Mouse (Mus musculus): Measurements from ENCODE around the gene Tmem151a. TPM values are rescaled to one million over a fixed set of nuclear protein-coding genes. Genes with fewer than 3 reads are reported as not detected.

The Tmem151a gene
- polyA plus RNA-seq, 1 experiment from 2014 or later, result 0.47 TPM

- Histone ChIP-seq H3K36me3 (replicated peaks) (no peaks in the 10 kb centered on the region), H3K27me3 (ENCODE audit: poor library complexity, severe bottlenecking) (peaks cover 24% of the 10 kb centered on the region), H3K27ac (peak overlapping the region; percentile 65), H3K9me3 (no peaks in the 10 kb centered on the region), H3K4me3 (no peak overlapping the region), H3K4me1 (peaks cover 67% of the 10 kb centered on the region)
- no peak for DNase-seq (ENCODE audit: extremely low spot score, low spot score)
- WGBS, result 21% methylated on average over 16 of the region's 16 CpGs
These were observed 27.2 kb downstream of the Tmem151a start for GRCm38 (mm10) chr19:5057876-5058775.

DNA sequence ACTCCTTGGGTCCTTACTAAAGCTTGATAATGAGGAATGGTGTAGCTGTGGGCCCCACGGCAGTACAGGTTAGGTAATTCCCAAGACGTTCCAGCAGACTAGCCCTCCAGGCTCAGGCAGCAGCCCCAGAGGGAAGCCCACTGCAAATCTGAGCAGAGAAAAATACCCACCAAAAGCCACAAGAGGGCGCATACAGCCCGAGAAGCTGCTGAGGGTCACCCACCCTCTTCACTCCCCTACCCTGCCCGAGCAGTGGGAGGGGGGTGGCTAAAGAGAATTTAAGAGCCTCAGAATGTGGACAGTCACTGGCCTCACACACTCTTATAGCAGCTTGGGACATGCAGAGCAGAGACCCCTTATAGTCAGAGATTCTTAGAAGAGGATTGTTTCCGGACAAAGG, 29.1 kb downstream of the Tmem151a start:
- H3K4me3 ChIP-seq, result 0 out of 2 replicates have a peak overlapping the region, but pooled peaks have one; percentile 16
- WGBS, result 15% methylated on average over 6 of the region's 6 CpGs
- H3K9me3 ChIP-seq, result no peaks in the 10 kb centered on the region
- H3K36me3 ChIP-seq (replicated peaks), result no peaks in the 10 kb centered on the region; the same call in none of the 2 replicates
- peaks cover 43% of the 10 kb centered on the region for H3K27me3 ChIP-seq (ENCODE audit: poor library complexity, severe bottlenecking)
- peak; percentile 68 for DNase-seq (ENCODE audit: extremely low spot score, low spot score)
- H3K27ac ChIP-seq, result peak overlapping the region; percentile 63; the same call in 1 of the 2 replicates
- peaks cover 67% of the 10 kb centered on the region for H3K4me1 ChIP-seq

GRCm38 (mm10) chr19:5053909-5054308, 31.4 kb downstream of the Tmem151a start:
- Histone ChIP-seq H3K36me3 (replicated peaks) (peaks cover 10% of the 10 kb centered on the region), H3K4me1 (peaks cover 65% of the 10 kb centered on the region), H3K4me3 (peak overlapping the region; percentile 14; the same call in 1 of the 2 replicates), H3K27me3 (ENCODE audit: poor library complexity, severe bottlenecking) (peaks cover 57% of the 10 kb centered on the region), H3K9me3 (no peaks in the 10 kb centered on the region), H3K27ac (no peak overlapping the region)
- peak; percentile 75 for DNase-seq (ENCODE audit: extremely low spot score, low spot score)
- WGBS, result 21% methylated on average over 9 of the region's 9 CpGs

DNA sequence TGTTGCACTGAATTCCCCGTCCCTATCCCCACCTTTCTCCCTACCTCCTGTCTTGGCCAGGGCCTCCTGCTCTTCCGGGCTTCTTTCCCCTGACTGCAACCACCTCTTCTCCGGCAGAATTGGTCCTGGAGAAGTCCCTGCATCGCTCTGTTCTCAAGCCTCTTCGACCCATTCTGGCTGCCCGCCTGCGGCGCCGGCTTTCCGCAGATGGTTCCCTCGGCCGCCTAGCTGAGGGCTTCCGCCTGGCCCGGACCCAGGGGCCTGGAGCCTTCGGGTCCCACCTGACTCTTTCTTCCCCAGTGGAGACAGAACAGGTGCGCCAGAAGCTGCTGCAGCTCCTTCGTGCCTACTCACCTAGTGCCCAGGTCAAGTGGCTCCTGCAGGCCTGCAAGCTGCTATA, 32.5 kb downstream of the Tmem151a start:
- no peak overlapping the region for H3K4me3 ChIP-seq
- 0 out of 2 replicates have a peak overlapping the region, but pooled peaks have one; percentile 40 for H3K27ac ChIP-seq
- 59% methylated on average over 17 of the region's 17 CpGs for WGBS
- peaks cover 49% of the 10 kb centered on the region for H3K27me3 ChIP-seq (ENCODE audit: poor library complexity, severe bottlenecking)
- DNase-seq (ENCODE audit: extremely low spot score, low spot score), result no peak
- peaks cover 21% of the 10 kb centered on the region for H3K36me3 ChIP-seq (replicated peaks)
- H3K9me3 ChIP-seq, result no peaks in the 10 kb centered on the region
- peaks cover 58% of the 10 kb centered on the region for H3K4me1 ChIP-seq

DNA sequence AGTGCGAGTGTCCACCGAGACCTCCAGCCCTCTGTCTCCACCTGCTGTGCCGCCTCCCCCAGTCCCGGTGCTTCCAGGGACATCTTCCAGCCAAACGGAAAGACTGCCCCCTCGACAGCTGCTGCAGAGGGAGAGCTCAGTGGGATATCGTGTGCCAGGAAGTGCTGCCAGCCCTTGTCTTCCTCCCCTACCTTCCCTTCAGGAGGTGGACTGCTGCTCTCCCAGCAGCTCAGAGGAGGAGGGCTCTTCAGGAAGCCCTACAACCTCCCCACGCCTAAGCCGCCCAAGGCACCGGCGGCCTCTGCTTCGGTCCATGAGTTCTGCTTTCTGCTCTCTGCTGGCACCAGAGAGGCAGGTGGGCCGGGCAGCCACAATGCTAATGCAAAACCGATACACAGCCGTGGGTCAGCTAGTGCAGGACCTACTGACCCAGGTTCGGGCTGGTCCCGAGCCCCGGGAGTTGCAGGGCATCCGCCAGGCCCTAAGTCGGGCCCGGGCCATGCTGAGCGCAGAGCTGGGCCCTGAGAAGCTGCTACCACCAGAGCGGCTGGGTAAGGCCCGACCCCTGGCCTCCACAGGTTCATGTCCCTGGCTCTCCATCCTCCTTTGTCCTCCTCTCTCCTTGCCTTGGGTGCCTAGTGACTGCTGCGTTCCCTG, 33.0 kb downstream of the Tmem151a start:
- H3K9me3 ChIP-seq, result no peaks in the 10 kb centered on the region
- H3K4me3 ChIP-seq, result peak overlapping the region; percentile 15; the same call in 1 of the 2 replicates
- peaks cover 55% of the 10 kb centered on the region for H3K4me1 ChIP-seq
- DNase-seq (ENCODE audit: extremely low spot score, low spot score), result no peak
- peak overlapping the region; percentile 40; the same call in 1 of the 2 replicates for H3K27ac ChIP-seq
- H3K27me3 ChIP-seq (ENCODE audit: poor library complexity, severe bottlenecking), result peaks cover 46% of the 10 kb centered on the region
- WGBS, result 32% methylated on average over 25 of the region's 25 CpGs
- peaks cover 26% of the 10 kb centered on the region for H3K36me3 ChIP-seq (replicated peaks)

DNA sequence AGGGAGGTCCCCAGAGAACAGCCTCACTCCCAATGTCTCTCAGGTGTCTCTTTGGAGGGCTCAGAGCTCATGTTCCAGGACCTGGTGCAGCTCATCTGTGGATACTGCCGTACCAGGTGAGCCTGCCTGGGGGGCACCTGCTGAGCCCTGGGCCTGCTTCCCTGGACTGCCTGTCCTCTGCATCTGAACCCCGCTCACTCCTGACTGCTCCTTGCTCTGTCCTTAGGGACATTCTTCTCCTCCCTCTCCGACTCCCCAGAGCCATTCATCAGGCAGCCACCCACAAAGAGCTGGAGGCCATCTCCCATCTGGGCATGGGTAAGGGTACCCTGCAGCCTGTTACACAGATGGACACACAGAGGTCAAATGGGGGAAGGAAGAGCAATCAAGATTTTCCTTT, 33.8 kb downstream of the Tmem151a start:
- 30% methylated on average over 3 of the region's 3 CpGs for WGBS
- Histone ChIP-seq H3K4me1 (peaks cover 49% of the 10 kb centered on the region), H3K27ac (peak overlapping the region; percentile 69), H3K27me3 (ENCODE audit: poor library complexity, severe bottlenecking) (peaks cover 46% of the 10 kb centered on the region), H3K4me3 (peak overlapping the region; percentile 37), H3K36me3 (replicated peaks) (peaks cover 34% of the 10 kb centered on the region), H3K9me3 (no peaks in the 10 kb centered on the region)
- no peak for DNase-seq (ENCODE audit: extremely low spot score, low spot score)

- H3K27ac ChIP-seq, result peak overlapping the region; percentile 69
- H3K27me3 ChIP-seq (ENCODE audit: poor library complexity, severe bottlenecking), result peaks cover 46% of the 10 kb centered on the region
- 8% methylated on average over 17 of the region's 17 CpGs for WGBS
- peak overlapping the region; percentile 37 for H3K4me3 ChIP-seq
- H3K9me3 ChIP-seq, result no peaks in the 10 kb centered on the region
- peaks cover 39% of the 10 kb centered on the region for H3K36me3 ChIP-seq (replicated peaks)
- DNase-seq (ENCODE audit: extremely low spot score, low spot score), result no peak
- peaks cover 44% of the 10 kb centered on the region for H3K4me1 ChIP-seq
These were observed 34.3 kb downstream of the Tmem151a start for GRCm38 (mm10) chr19:5051031-5051430.

- peak; percentile 66 for DNase-seq (ENCODE audit: extremely low spot score, low spot score)
- H3K27me3 ChIP-seq (ENCODE audit: poor library complexity, severe bottlenecking), result peaks cover 46% of the 10 kb centered on the region
- H3K4me3 ChIP-seq, result peak within 1 kb of the TSS; percentile 37
- peaks cover 43% of the 10 kb centered on the region for H3K4me1 ChIP-seq
- peaks cover 46% of the 10 kb centered on the region for H3K36me3 ChIP-seq (replicated peaks)
- 15% methylated on average over 14 of the region's 14 CpGs for WGBS
- H3K27ac ChIP-seq, result peak within 1 kb of the TSS; percentile 69
- no peaks in the 10 kb centered on the region for H3K9me3 ChIP-seq
These were observed 35.1 kb downstream of the Tmem151a start, which contains the start of gene Rin1 for GRCm38 (mm10) chr19:5050047-5050905. Gene Rin1 (plus strand): TSS chr19:5050481.

DNA sequence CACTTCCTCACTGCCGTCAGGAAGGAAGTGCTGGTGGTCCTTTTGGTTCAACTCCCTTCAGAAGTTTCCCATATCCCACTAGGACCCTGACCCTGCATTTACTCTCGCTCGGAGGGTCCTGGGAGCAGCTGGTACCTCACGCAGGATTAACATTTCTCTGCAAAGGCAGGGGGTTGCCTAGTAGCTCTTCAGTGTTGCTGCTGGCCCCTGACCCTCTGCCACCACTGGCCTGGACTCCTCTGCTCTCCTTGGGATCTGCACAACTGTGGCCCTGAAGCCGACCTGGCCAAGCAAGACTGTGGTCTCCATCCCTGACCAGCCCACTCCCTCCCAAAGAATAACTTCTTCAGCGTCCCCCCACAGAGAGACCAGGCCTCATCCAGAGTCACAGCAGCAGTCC, 36.0 kb downstream of the Tmem151a start:
- Histone ChIP-seq H3K27me3 (ENCODE audit: poor library complexity, severe bottlenecking) (peaks cover 42% of the 10 kb centered on the region), H3K36me3 (replicated peaks) (peaks cover 53% of the 10 kb centered on the region), H3K9me3 (no peaks in the 10 kb centered on the region), H3K4me3 (no peak overlapping the region), H3K27ac (no peak overlapping the region), H3K4me1 (peaks cover 43% of the 10 kb centered on the region)
- no peak for DNase-seq (ENCODE audit: extremely low spot score, low spot score)
- WGBS, result 72% methylated on average over 6 of the region's 6 CpGs

DNA sequence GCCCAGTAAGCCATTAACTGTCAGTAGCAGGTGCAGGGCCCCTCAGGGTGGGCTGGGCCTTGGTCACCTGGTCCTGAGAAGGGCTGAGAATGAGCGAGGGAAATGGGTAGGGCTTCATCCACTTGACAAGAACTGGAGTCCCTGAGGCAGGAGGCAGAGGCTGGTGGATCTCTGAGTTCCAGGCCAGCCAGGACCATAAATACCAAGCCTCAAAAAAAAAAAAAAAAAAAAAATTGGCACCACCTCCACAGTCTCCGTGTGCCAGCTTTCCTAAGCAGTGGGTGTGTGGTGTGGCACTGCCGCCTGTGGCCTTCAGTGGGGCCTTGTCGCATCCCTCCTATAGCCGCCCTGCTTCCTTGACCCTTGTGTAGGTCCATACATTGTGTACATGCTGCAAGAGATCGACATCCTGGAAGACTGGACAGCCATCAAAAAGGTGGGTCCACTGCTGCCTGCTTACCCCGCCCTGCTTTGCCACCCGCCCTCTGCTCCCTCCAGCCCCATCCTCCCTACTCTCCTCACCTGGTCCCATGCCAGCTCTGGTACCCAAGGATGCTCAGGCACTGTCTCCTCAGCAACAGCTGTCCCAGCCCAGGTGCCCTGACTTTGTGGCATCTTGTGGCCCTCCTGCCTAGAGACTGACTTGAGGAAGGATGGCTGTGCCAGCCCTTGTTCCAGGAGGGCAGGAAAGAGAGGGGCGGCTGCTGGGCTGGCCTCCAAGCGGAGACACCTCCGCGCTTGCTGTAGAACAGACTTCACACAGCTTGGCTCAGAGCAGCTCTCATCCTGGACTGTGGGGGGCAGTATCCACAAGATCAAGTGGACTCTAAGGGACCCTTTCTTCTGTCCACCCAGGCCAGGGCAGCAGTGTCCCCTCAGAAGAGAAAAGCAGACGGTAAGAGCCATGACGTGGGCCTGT, 36.9 kb downstream of the Tmem151a start:
- peaks cover 35% of the 10 kb centered on the region for H3K27me3 ChIP-seq (ENCODE audit: poor library complexity, severe bottlenecking)
- no peak overlapping the region; the same call in 1 of the 2 replicates for H3K27ac ChIP-seq
- H3K36me3 ChIP-seq (replicated peaks), result peaks cover 63% of the 10 kb centered on the region
- no peaks in the 10 kb centered on the region for H3K9me3 ChIP-seq
- H3K4me1 ChIP-seq, result peaks cover 39% of the 10 kb centered on the region
- no peak overlapping the region for H3K4me3 ChIP-seq
- WGBS, result 86% methylated on average over 14 of the region's 14 CpGs
- no peak for DNase-seq (ENCODE audit: extremely low spot score, low spot score)

GRCm38 (mm10) chr19:5045531-5045930, 39.8 kb downstream of the Tmem151a start:
- no peak overlapping the region for H3K4me3 ChIP-seq
- H3K36me3 ChIP-seq (replicated peaks), result peaks cover 71% of the 10 kb centered on the region
- peaks cover 7% of the 10 kb centered on the region for H3K27me3 ChIP-seq (ENCODE audit: poor library complexity, severe bottlenecking)
- 79% methylated on average over 4 of the region's 4 CpGs for WGBS
- DNase-seq (ENCODE audit: extremely low spot score, low spot score), result no peak
- H3K9me3 ChIP-seq, result no peaks in the 10 kb centered on the region
- no peak overlapping the region for H3K27ac ChIP-seq
- H3K4me1 ChIP-seq, result peaks cover 39% of the 10 kb centered on the region

Measured in forebrain, embryonic 10.5 days (tissue).